Mouse (Mus musculus) MEL (cell line): Measurements from ENCODE around the gene Sgk1.
A peak's percentile ranks its signal among the peaks of the same experiment; 100 is the strongest.

ENCODE experiments used
- CTCF ChIP-seq, 3 experiments: IDR thresholded peaks in 2 of 3; conservative IDR thresholded peaks in 1 of 3; 2 replicates each; pipeline ENCODE4 v1.5.1; 2011 to 2012; ENCODE audit warnings: low read length in 3 of 3, low read depth in 2 of 3, mild to moderate bottlenecking in 2 of 3, improper control_type of control experiment in 1 of 3, inconsistent platforms in 1 of 3, mixed read lengths in 1 of 3, moderate library complexity in 1 of 3; ENCODE audit not compliant: control insufficient read depth in 1 of 3, insufficient read depth in 1 of 3, poor library complexity in 1 of 3, severe bottlenecking in 1 of 3
- POLR2A ChIP-seq, 2 experiments: IDR thresholded peaks; 2 replicates each; pipeline ENCODE4 v1.6.1; 2011 to 2012; ENCODE audit warnings: low read length in 2 of 2, mild to moderate bottlenecking in 2 of 2, control low read depth in 1 of 2, improper control_type of control experiment in 1 of 2, low read depth in 1 of 2, moderate library complexity in 1 of 2; ENCODE audit not compliant: control insufficient read depth in 1 of 2, insufficient read depth in 1 of 2, poor library complexity in 1 of 2
- USF1 ChIP-seq: IDR thresholded peaks from 2 replicates; pipeline ENCODE4 v1.6.1; 2014; ENCODE audit warnings: low read depth, mild to moderate bottlenecking, inconsistent platforms, low read length, improper control_type of control experiment, moderate library complexity

GRCm38 (mm10) chr10:22007802-22008172 lies 125.8 kb downstream of the Sgk1 start:
- TF ChIP-seq USF1 (no peak), POLR2A (IDR thresholded peaks at IDR 0.05; ENCODE audit: control insufficient read depth in 1 of 2, insufficient read depth in 1 of 2, low read depth in 1 of 2, low read length in 2 of 2, poor library complexity in 1 of 2) (no peak), CTCF (IDR thresholded peaks at IDR 0.05 in 2 of 3, conservative IDR thresholded peaks at IDR 0.05 in 1 of 3; ENCODE audit: control insufficient read depth in 1 of 3, insufficient read depth in 1 of 3, low read depth in 2 of 3, low read length in 3 of 3, poor library complexity in 1 of 3, severe bottlenecking in 1 of 3) (peak; percentile 44 to 80 (median 60))
